Mouse (Mus musculus) heart, adult 11 months (tissue): Measurements from ENCODE around the gene H2afy.
A peak's percentile ranks its signal among the peaks of the same experiment; 100 is the strongest.

Experiments used
- DNase-seq: peaks from one replicate; pipeline ENCODE4 v3.0.0; 2022

H2afy gene

DNA sequence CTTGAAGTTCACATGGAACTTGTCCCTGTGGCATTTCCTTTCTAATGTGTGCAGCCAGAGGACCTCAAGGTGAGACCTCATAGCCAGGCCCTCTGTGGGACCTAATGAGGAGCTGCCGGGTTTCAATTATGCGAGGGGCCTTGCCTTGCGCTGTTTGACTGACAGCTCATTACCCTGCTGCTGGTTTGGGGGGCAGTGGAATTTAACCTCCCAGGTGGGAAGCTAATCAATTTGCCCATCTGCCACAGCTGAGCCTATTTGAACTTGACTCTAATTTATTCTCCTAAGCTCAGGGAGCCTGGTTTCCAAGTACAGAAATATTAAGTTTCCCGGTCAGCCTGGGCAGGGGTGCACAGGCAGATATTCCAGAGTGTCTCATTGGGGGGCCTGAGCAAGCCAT, 67.6 kb downstream of the H2afy start:
- no peak for DNase-seq

GRCm38 (mm10) chr13:56066904-56067303, 69.3 kb downstream of the H2afy start:
- no peak for DNase-seq

GRCm38 (mm10) chr13:56066152-56066551, 70.0 kb downstream of the H2afy start:
- no peak for DNase-seq

GRCm38 (mm10) chr13:56057761-56058160, 78.4 kb downstream of the H2afy start:
- DNase-seq = no peak

DNA sequence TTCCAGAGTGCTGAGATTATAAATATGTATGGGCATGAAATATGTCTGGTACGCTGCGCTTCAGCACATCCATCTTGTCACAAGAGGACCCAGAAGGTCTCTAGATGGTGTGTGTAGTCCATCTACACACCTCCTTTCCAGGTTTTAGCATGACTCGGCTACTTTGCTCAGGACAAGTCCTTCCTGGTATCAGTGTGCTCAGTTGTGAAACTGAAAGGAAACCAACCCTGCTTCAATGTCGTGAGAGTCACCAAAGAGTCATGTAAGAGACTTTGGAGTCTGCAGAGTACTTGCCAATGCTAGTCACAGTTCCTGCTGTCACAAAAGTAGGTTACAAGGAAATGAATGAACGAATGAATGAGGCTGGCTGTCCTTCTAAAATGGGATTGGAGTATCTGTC, 80.4 kb downstream of the H2afy start:
- DNase-seq = no peak

DNA sequence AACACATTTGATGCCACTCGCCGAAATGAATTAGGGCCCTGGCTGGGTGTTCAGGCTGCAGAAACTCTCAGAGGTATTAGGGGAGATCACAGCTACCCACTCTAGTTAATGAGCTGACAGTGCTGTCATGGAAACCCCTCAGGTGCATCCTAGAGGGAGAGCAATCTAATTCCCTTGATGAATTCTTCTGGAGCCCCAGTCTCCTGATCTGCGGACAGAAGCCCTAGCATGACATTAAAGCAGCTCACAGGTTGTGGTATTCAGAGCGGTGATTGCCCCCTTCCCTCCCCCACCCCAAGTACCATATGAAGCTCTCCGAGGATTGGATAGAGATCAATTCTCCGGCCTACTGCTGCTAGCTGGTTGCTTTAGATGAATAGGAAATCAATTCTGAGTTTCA, 82.1 kb downstream of the H2afy start:
- no peak for DNase-seq

- DNase-seq = no peak
These were observed 83.4 kb downstream of the H2afy start for GRCm38 (mm10) chr13:56052781-56053180.

GRCm38 (mm10) chr13:56050246-56050645, 85.9 kb downstream of the H2afy start:
- DNase-seq = no peak

DNA sequence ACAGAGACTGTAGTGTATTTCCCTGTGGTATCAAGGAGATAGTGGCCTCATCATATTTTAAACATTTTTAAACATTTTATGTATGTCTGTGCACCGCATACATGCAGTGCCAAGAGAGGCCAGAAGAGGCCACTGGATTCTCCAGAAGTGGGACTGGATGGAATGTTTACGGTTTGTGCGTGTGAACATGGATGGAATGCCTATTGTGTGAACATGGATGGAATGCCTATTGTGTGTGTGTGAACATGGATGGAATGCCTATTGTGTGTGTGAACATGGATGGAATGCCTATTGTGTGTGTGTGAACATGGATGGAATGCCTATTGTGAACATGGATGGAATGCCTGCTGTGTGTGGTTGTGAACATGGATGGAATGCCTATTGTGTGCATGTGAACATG, 93.9 kb downstream of the H2afy start:
- DNase-seq = peak; percentile 30

DNA sequence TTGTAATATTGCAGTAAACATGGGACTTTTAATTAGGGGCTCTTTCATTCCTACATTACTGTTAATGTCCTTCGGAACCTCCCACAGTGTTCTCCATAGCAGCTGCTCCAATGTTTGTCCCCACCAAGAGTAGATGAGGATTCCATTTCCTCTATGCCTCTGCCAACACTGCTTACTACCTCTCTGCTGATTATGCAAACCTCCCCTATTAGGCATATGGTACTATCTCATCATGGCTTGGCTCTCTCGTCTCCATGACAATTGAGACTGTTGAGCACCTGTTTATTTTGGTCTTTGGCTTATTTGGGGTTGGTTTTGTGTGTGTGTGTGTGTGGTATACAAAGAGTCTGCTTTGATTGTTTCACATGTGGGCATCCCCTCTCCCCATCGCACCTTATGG, 95.5 kb downstream of the H2afy start:
- peak; percentile 23 for DNase-seq

GRCm38 (mm10) chr13:56039610-56040371, 96.4 kb downstream of the H2afy start:
- peak; percentile 54 for DNase-seq

DNA sequence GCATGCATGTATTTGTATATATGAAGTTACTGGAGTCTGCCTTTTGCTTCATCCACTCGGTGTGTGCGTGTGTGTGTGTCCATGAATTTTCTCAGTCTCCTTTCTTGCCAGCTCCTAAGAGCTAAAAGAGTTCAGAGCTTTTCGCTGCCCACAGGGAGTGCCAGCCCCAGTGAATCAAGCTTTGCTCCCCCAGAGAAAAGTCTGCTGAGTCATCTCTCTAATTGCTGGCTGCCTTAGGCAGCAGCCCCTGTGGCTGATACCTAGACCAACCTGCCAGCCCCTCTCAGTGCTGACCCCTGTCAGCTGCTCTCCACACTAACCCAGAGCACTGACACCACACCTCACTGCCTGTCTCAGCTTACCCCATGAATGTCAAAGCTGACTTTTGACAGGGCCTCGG, 107.2 kb downstream of the H2afy start:
- peak; percentile 72 for DNase-seq

- peak; percentile 13 for DNase-seq
These were observed 108.2 kb downstream of the H2afy start for GRCm38 (mm10) chr13:56027996-56028395.

DNA sequence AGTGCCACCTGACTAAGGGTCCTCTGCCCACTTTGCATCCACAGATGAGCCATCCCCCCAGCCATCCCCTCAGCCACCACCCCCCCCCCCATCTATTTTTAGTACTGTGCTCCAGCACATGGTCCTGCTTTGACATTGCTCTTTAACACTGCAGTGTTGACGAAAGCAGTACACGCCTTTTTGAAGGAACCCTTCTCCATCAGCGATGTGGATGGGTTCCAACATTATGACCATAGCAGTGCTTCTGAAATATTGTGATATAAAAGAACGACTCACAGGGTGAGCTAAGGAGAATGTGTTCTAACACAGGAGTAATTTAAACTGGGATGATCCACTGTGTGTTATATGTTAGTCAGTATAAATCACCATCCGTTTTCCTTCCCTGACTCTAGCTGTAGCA, 109.5 kb downstream of the H2afy start:
- peak; percentile 51 for DNase-seq

GRCm38 (mm10) chr13:56026026-56026425, 110.1 kb downstream of the H2afy start:
- DNase-seq = no peak

GRCm38 (mm10) chr13:56025027-56025410, 111.1 kb downstream of the H2afy start:
- peak; percentile 67 for DNase-seq

DNA sequence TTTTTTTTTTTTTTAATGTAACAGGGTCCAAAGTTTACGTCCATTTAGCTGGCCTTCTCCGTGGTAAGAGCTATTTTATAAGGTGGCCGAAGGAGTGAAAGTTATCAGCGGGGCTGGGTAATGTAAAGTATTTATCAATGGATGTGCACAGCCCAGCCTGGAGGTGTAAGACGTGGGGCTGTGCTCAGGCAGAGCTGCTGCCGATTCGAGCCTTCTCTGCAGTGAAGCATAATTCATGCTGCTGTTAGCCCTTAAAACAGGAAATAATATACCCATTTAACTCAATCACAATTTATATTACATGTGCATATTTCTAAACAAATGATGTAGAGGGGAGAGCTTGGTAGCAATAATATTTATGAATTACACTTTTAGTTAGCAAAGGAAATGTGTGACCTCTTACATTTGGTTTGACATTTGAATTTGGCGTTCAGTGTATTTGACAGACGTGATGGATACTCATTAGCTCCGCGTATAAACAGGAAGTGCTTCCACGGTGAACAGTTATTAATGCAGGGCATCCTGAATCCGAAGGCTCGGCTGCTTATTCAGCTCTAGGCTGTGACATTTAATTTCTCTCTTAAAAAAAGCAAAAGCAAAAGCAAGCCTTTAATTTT, 111.6 kb downstream of the H2afy start:
- peak; percentile 43 for DNase-seq
